Mouse (Mus musculus) embryonic facial prominence, embryonic 14.5 days (tissue): Measurements from ENCODE around the gene Dock9. TPM values are rescaled to one million over a fixed set of nuclear protein-coding genes. Genes with fewer than 3 reads are reported as not detected.

ENCODE experiments used
- ATAC-seq: fragments of 200-750 bp; cut with Nextera tagmentation; 2 replicates; pipeline ENCODE4 v1.8.0; 2017; ENCODE audit warnings: low read depth, moderate number of reproducible peaks, moderate TSS enrichment
- DNase-seq: peaks from one replicate; pipeline ENCODE4 v3.0.0-alpha.2; 2015; ENCODE audit warnings: low spot score
- H3K27ac ChIP-seq: fragments of 300-500 bp; sonication (generic); replicated peaks from 2 replicates; pipeline ENCODE4 v1.5.1; 2014; ENCODE audit warnings: low read depth, mild to moderate bottlenecking, low read length, moderate library complexity
- H3K27me3 ChIP-seq: fragments of 300-500 bp; sonication (generic); replicated peaks from 2 replicates; pipeline ENCODE4 v1.6.1; 2014; ENCODE audit warnings: low read length; ENCODE audit not compliant: control insufficient read depth, insufficient read depth
- H3K36me3 ChIP-seq: fragments of 300-500 bp; sonication (generic); 2 replicates; pipeline ENCODE4 v1.6.1; 2014; ENCODE audit warnings: low read length, mixed read lengths; ENCODE audit not compliant: control insufficient read depth, insufficient read depth
- H3K4me1 ChIP-seq: fragments of 300-500 bp; sonication (generic); 2 replicates; pipeline ENCODE4 v1.6.1; 2014; ENCODE audit warnings: antibody characterized with exemption, low read length; ENCODE audit not compliant: control insufficient read depth, insufficient read depth
- H3K4me2 ChIP-seq: fragments of 300-500 bp; sonication (generic); 2 replicates; pipeline ENCODE4 v1.6.1; 2014; ENCODE audit warnings: low read depth, mild to moderate bottlenecking, low read length, moderate library complexity, mixed read lengths
- H3K4me3 ChIP-seq: fragments of 300-500 bp; sonication (generic); 2 replicates; pipeline ENCODE4 v1.5.1; 2014; ENCODE audit warnings: low read depth, mild to moderate bottlenecking, low read length
- H3K9ac ChIP-seq: fragments of 300-500 bp; sonication (generic); 2 replicates; pipeline ENCODE4 v1.6.1; 2014; ENCODE audit warnings: low read depth, mild to moderate bottlenecking, low read length, moderate library complexity, mixed read lengths
- H3K9me3 ChIP-seq: fragments of 300-500 bp; sonication (generic); 2 replicates; pipeline ENCODE4 v1.6.1; 2016; ENCODE audit warnings: low read length; ENCODE audit not compliant: control insufficient read depth
- WGBS: fragments of 180-500 bp; shearing (Covaris S2); extraction: QIAGEN DNeasy Blood & Tissue Kit; methylation state at CpG from one replicate; pipeline ENCODE4 v1.1.7; 2014; 5-methylcytosine and 5-hydroxymethylcytosine counted together
- polyA plus RNA-seq: library from polyadenylated mRNA; unstranded; fragments of >200 nt; fragmentation: Nextera tagmentation; extraction: Ambion mirVana; gene quantifications from 2 replicates; pipeline ENCODE4 v1.2.1, GENCODE M21; 2014

Dock9 gene
- polyA plus RNA-seq, 1 experiment from 2014 or later, result 14.0 TPM

DNA sequence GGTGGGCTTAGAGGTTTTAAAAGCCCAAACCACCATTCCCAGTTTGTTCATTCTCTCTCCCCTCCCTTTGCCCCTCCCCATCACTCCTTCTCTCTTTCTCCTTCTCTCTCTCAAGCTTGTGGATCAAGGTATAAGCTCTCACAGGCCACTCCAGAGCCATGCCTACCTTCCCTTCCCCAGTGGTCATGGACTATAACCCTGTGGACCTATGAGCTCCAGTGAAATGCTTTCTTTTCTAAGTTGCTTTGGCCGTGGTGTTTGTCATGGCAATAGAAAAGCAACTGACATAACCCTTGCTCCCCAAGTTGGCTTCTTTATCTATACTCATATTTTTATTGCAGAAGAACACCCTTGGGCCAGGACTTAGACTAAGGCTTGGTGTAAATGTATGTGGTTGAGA is 299.8 kb downstream of the Dock9 start:
- Histone ChIP-seq H3K4me1 (0 out of 2 replicates have a peak, but pooled peaks cover under 1% of the 10 kb centered on the region), H3K9me3 (no peaks in the 10 kb centered on the region), H3K4me2 (no peak overlapping the region), H3K4me3 (no peak overlapping the region), H3K36me3 (no peaks in the 10 kb centered on the region), H3K27ac (no peak overlapping the region), H3K27me3 (no peaks in the 10 kb centered on the region), H3K9ac (no peak overlapping the region)
- DNase-seq (no peak), ATAC-seq (no peak)
- 86% methylated on average over 1 of the region's 1 CpGs for WGBS

DNA sequence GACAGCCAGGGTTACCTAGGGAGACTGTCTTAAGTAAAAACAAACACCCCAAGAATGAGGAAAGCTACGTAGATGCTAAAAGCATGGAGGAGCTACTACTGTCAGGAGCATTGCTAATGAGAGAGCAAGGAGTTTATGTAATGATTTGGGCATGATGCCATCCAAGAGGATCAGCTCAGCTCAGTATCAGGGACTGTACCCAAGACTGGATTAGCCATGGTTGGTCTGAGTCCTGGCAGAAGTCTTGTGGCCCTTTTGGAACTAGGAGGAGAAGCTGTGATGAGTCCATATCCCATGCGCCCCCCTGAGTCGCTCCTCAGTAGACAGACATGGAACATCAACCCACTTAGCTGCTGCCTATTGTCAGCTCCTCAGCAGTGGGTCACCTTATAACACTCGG is 301.9 kb downstream of the Dock9 start:
- H3K9ac ChIP-seq, result no peak overlapping the region
- H3K27me3 ChIP-seq, result no peaks in the 10 kb centered on the region
- H3K9me3 ChIP-seq, result no peaks in the 10 kb centered on the region
- no peak overlapping the region for H3K4me3 ChIP-seq
- DNase-seq (no peak), ATAC-seq (no peak)
- 78% methylated on average over 4 of the region's 4 CpGs for WGBS
- H3K27ac ChIP-seq, result no peak overlapping the region
- no peak overlapping the region for H3K4me2 ChIP-seq
- no peaks in the 10 kb centered on the region for H3K36me3 ChIP-seq
- H3K4me1 ChIP-seq, result peaks cover 8% of the 10 kb centered on the region

DNA sequence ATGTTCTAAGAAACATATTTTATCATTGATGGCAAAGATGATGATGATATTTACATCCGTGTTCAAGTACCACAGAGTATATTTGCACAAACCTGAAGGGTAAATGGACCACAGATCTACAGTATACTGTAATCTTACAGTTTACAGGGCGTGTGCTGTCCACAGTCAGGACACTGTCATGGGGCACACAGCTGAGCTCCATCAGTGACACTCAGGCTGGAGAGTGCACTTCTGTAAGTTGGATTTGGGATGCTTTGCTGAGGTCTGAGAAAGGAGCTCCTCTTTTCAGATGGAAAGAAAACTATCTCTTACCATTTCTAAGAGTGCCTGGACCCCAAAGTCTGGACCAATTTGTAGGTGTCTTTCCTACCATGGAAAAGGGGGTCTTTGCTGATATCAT is 302.5 kb downstream of the Dock9 start:
- 77% methylated on average over 2 of the region's 2 CpGs for WGBS
- peaks cover 8% of the 10 kb centered on the region for H3K4me1 ChIP-seq
- H3K9ac ChIP-seq, result no peak overlapping the region
- H3K36me3 ChIP-seq, result no peaks in the 10 kb centered on the region
- no peak overlapping the region for H3K4me2 ChIP-seq
- no peaks in the 10 kb centered on the region for H3K27me3 ChIP-seq
- ATAC-seq (no peak), DNase-seq (no peak)
- no peaks in the 10 kb centered on the region for H3K9me3 ChIP-seq
- H3K4me3 ChIP-seq, result no peak overlapping the region
- H3K27ac ChIP-seq, result no peak overlapping the region

DNA sequence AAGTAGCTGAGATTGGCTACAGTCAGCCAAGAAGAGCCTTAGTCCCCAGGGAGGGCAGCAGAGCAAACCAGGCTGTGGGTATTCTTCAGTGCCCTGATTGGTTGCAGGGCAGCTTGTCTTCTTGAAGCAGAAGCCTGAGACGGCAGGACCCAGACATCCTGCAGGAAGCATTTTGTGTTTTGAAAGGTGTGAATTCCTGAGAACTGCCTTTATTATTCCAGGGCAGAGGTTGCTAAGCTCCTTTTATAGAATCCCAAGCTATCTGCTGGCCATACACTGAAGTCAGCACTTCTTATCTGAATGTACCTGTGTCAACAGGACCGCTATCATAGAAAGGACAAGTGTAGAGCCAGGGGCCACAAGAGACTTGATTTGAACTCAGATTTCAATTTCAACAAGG is 303.4 kb downstream of the Dock9 start:
- ATAC-seq (no peak), DNase-seq (no peak)
- Histone ChIP-seq H3K36me3 (no peaks in the 10 kb centered on the region), H3K9ac (no peak overlapping the region), H3K27ac (no peak overlapping the region), H3K27me3 (no peaks in the 10 kb centered on the region), H3K4me3 (no peak overlapping the region), H3K9me3 (no peaks in the 10 kb centered on the region), H3K4me1 (peaks cover 8% of the 10 kb centered on the region), H3K4me2 (no peak overlapping the region)
- 55% methylated on average over 2 of the region's 2 CpGs for WGBS

DNA sequence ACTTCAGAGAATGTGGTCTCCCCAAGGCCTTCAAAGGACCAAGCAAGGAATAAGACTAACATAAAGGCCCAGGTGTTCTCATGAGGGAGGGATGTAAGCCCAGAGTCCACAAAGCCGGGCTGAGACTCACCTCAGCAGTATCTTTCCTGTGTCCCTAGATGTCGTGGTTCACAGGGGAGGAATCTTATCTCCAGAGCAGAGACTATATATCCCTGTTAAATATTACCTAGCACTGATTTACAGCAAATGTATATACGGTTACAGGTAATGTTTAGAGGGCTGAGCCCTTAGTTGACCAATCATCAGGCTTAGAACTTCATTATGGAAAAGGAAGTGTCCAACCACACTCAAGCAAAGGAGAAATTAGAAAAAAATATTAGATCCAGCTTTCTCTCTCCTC is 303.9 kb downstream of the Dock9 start:
- no peak overlapping the region for H3K9ac ChIP-seq
- no peak for ATAC-seq
- no peak for DNase-seq
- 70% methylated on average over 3 of the region's 3 CpGs for WGBS
- H3K4me2 ChIP-seq, result no peak overlapping the region
- H3K27ac ChIP-seq, result no peak overlapping the region
- H3K4me3 ChIP-seq, result no peak overlapping the region
- no peaks in the 10 kb centered on the region for H3K27me3 ChIP-seq
- no peaks in the 10 kb centered on the region for H3K9me3 ChIP-seq
- no peaks in the 10 kb centered on the region for H3K36me3 ChIP-seq
- H3K4me1 ChIP-seq, result peaks cover 8% of the 10 kb centered on the region

DNA sequence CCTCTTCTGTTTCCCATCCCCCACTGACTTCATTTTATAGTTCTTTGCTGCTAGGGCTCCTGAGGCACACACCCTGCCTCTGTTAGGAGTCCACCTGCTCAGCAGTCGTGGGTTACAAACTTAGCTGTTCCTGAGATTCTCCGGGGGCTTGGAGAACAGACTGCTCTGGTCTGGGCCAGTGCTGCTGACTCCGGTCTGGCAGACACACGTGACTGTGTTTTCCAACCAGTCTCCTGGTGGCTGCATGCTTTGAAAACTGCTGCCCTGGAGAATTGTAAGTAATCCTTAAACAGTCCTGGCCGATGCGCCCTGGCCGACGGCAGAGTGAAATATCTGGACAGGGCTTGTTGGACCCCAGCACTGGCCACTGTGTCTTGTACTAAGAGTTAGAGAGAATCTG is 305.3 kb downstream of the Dock9 start:
- 37% methylated on average over 8 of the region's 8 CpGs for WGBS
- H3K9ac ChIP-seq, result peak overlapping the region; percentile 22; the same call in 1 of the 2 replicates
- no peak overlapping the region for H3K4me3 ChIP-seq
- H3K36me3 ChIP-seq, result no peaks in the 10 kb centered on the region
- H3K4me1 ChIP-seq, result peaks cover 8% of the 10 kb centered on the region
- DNase-seq (peak; percentile 7), ATAC-seq (peak; percentile 65)
- H3K27ac ChIP-seq, result no peak overlapping the region
- no peaks in the 10 kb centered on the region for H3K9me3 ChIP-seq
- H3K27me3 ChIP-seq, result no peaks in the 10 kb centered on the region
- no peak overlapping the region for H3K4me2 ChIP-seq

Other genes starting within 250 kb of the Dock9 start
- 60.1 and 65.9 TPM in 2 replicates for gene Ubac2, start 80.8 kb upstream of the Dock9 start, polyA plus RNA-seq
- 0.11 and 0.22 TPM in 2 replicates for gene Gpr18, start 117.9 kb upstream of the Dock9 start, polyA plus RNA-seq
- gene Gpr183, start 167.4 kb upstream of the Dock9 start, polyA plus RNA-seq, result 3.5 and 5.1 TPM in 2 replicates
- gene Timm8a2, start 236.8 kb upstream of the Dock9 start, polyA plus RNA-seq, result not detected in 2 replicates